Mouse (Mus musculus) limb, embryonic 11.5 days (tissue): ENCODE data around the gene Brms1. TPM values are rescaled to one million over a fixed set of nuclear protein-coding genes. Genes with fewer than 3 reads are reported as not detected.
A peak's percentile ranks its signal among the peaks of the same experiment; 100 is the strongest.

Experiments used
- ATAC-seq: fragments of 200-750 bp; cut with Nextera tagmentation; 2 replicates; pipeline ENCODE4 v1.8.0; 2017; ENCODE audit warnings: low read depth; ENCODE audit not compliant: insufficient number of reproducible peaks, low FRiP score, low TSS enrichment
- DNase-seq: peaks from one replicate; pipeline ENCODE4 v3.0.0-alpha.2; 2015; ENCODE audit warnings: low spot score
- H3K27ac ChIP-seq: fragments of 300-500 bp; sonication (generic); replicated peaks from 2 replicates; pipeline ENCODE4 v1.5.1; 2014; ENCODE audit warnings: low read depth, mild to moderate bottlenecking, low read length
- H3K27me3 ChIP-seq: fragments of 300-500 bp; sonication (generic); 2 replicates; pipeline ENCODE4 v1.6.1; 2014; ENCODE audit warnings: mild to moderate bottlenecking, low read length, mixed read lengths; ENCODE audit not compliant: control insufficient read depth, insufficient read depth
- H3K36me3 ChIP-seq: fragments of 300-500 bp; sonication (generic); 2 replicates; pipeline ENCODE4 v1.6.1; 2014; ENCODE audit warnings: mild to moderate bottlenecking, low read length, moderate library complexity, mixed read lengths; ENCODE audit not compliant: control insufficient read depth, insufficient read depth
- H3K4me1 ChIP-seq: fragments of 300-500 bp; sonication (generic); 2 replicates; pipeline ENCODE4 v1.6.1; 2014; ENCODE audit warnings: low read length, mixed read lengths; ENCODE audit not compliant: control insufficient read depth, insufficient read depth
- H3K4me2 ChIP-seq: fragments of 300-500 bp; sonication (generic); 2 replicates; pipeline ENCODE4 v1.6.1; 2014; ENCODE audit warnings: low read depth, mild to moderate bottlenecking, moderate library complexity; ENCODE audit not compliant: severe bottlenecking
- H3K4me3 ChIP-seq: fragments of 300-500 bp; sonication (generic); 2 replicates; pipeline ENCODE4 v1.5.1; 2014; ENCODE audit warnings: low read depth, low read length
- H3K9ac ChIP-seq: fragments of 300-500 bp; sonication (generic); 2 replicates; pipeline ENCODE4 v1.6.1; 2014; ENCODE audit warnings: mild to moderate bottlenecking, low read length
- H3K9me3 ChIP-seq: fragments of 300-500 bp; sonication (generic); 2 replicates; pipeline ENCODE4 v1.6.1; 2016; ENCODE audit warnings: low read length; ENCODE audit not compliant: control insufficient read depth
- WGBS: fragments of 180-500 bp; shearing (Covaris S2); extraction: QIAGEN DNeasy Blood & Tissue Kit; methylation state at CpG from one replicate; pipeline ENCODE4 v1.1.7; 2014; 5-methylcytosine and 5-hydroxymethylcytosine counted together
- polyA plus RNA-seq: library from polyadenylated mRNA; unstranded; fragments of >200 nt; fragmentation: Nextera tagmentation; extraction: Ambion mirVana; gene quantifications from 2 replicates; pipeline ENCODE4 v1.2.1, GENCODE M21; 2014

Gene Brms1
- polyA plus RNA-seq, 1 experiment from 2014 or later: 61.2 TPM

- no peak overlapping the region for H3K9ac ChIP-seq
- no peak overlapping the region for H3K27ac ChIP-seq
- peaks cover 27% of the 10 kb centered on the region for H3K27me3 ChIP-seq
- peaks cover 40% of the 10 kb centered on the region for H3K4me1 ChIP-seq
- H3K4me3 ChIP-seq: 0 out of 2 replicates have a peak overlapping the region, but pooled peaks have one; percentile 5
- DNase-seq: peak; percentile 87
- peak; percentile 58; the same call in 1 of the 2 replicates for ATAC-seq
- H3K4me2 ChIP-seq: peak overlapping the region; percentile 12; the same call in 1 of the 2 replicates
- H3K36me3 ChIP-seq: no peaks in the 10 kb centered on the region
- H3K9me3 ChIP-seq: no peaks in the 10 kb centered on the region
- WGBS: 9% methylated on average over 6 of the region's 6 CpGs
Measured at GRCm38 (mm10) chr19:5056251-5056650, 15.1 kb downstream of the Brms1 start.

- no peak overlapping the region for H3K4me3 ChIP-seq
Measured at GRCm38 (mm10) chr19:5057876-5058775, 17.0 kb downstream of the Brms1 start.

GRCm38 (mm10) chr19:5058801-5059771 is 17.9 kb downstream of the Brms1 start:
- DNase-seq (no peak), ATAC-seq (no peak)
- Histone ChIP-seq H3K4me1 (peaks cover 45% of the 10 kb centered on the region), H3K27ac (peak overlapping the region; percentile 36; the same call in 1 of the 2 replicates), H3K4me3 (no peak overlapping the region), H3K36me3 (no peaks in the 10 kb centered on the region), H3K4me2 (no peak overlapping the region), H3K9me3 (no peaks in the 10 kb centered on the region), H3K9ac (peak overlapping the region; percentile 3; the same call in 1 of the 2 replicates), H3K27me3 (no peaks in the 10 kb centered on the region)
- WGBS: 12% methylated on average over 10 of the region's 10 CpGs

More at GRCm38 (mm10) chr19:5057876-5058775, 17.0 kb downstream of the Brms1 start:
- Histone ChIP-seq H3K27ac (no peak overlapping the region), H3K27me3 (peaks cover 8% of the 10 kb centered on the region), H3K4me1 (peaks cover 45% of the 10 kb centered on the region), H3K9ac (no peak overlapping the region), H3K4me2 (no peak overlapping the region), H3K36me3 (no peaks in the 10 kb centered on the region), H3K9me3 (no peaks in the 10 kb centered on the region)
- DNase-seq: no peak
- WGBS: 25% methylated on average over 16 of the region's 16 CpGs
- no peak for ATAC-seq

GRCm38 (mm10) chr19:5060365-5061330 is 19.5 kb downstream of the Brms1 start:
- Histone ChIP-seq H3K27me3 (no peaks in the 10 kb centered on the region), H3K36me3 (no peaks in the 10 kb centered on the region), H3K27ac (peak overlapping the region; percentile 18; the same call in 1 of the 2 replicates), H3K4me1 (peaks cover 47% of the 10 kb centered on the region), H3K4me2 (no peak overlapping the region), H3K9me3 (no peaks in the 10 kb centered on the region), H3K4me3 (no peak overlapping the region), H3K9ac (no peak overlapping the region)
- 29% methylated on average over 5 of the region's 5 CpGs for WGBS
- ATAC-seq (peak; percentile 48), DNase-seq (peak; percentile 69)

GRCm38 (mm10) chr19:5062041-5062440 is 20.9 kb downstream of the Brms1 start:
- H3K4me1 ChIP-seq: peaks cover 42% of the 10 kb centered on the region
- no peak overlapping the region for H3K9ac ChIP-seq
- no peak overlapping the region for H3K4me2 ChIP-seq
- H3K27me3 ChIP-seq: no peaks in the 10 kb centered on the region
- ATAC-seq (no peak), DNase-seq (no peak)
- no peak overlapping the region for H3K27ac ChIP-seq
- no peaks in the 10 kb centered on the region for H3K9me3 ChIP-seq
- WGBS: 84% methylated on average over 5 of the region's 5 CpGs
- H3K4me3 ChIP-seq: no peak overlapping the region
- H3K36me3 ChIP-seq: no peaks in the 10 kb centered on the region

GRCm38 (mm10) chr19:5062446-5062845 is 21.3 kb downstream of the Brms1 start:
- Histone ChIP-seq H3K9me3 (no peaks in the 10 kb centered on the region), H3K4me3 (no peak overlapping the region), H3K4me2 (no peak overlapping the region), H3K27me3 (no peaks in the 10 kb centered on the region), H3K36me3 (no peaks in the 10 kb centered on the region), H3K4me1 (peaks cover 46% of the 10 kb centered on the region), H3K27ac (no peak overlapping the region), H3K9ac (no peak overlapping the region)
- DNase-seq (no peak), ATAC-seq (no peak)
- WGBS: 31% methylated on average over 6 of the region's 6 CpGs

GRCm38 (mm10) chr19:5065104-5065503 is 23.9 kb downstream of the Brms1 start:
- Histone ChIP-seq H3K9me3 (no peaks in the 10 kb centered on the region), H3K27me3 (0 out of 2 replicates have a peak, but pooled peaks cover 2% of the 10 kb centered on the region), H3K4me2 (no peak overlapping the region), H3K27ac (no peak overlapping the region), H3K9ac (no peak overlapping the region), H3K4me1 (peaks cover 49% of the 10 kb centered on the region), H3K4me3 (no peak overlapping the region), H3K36me3 (no peaks in the 10 kb centered on the region)
- ATAC-seq: no peak
- no peak for DNase-seq
- WGBS: 70% methylated on average over 7 of the region's 7 CpGs
